Mouse (Mus musculus) thymus, adult 2 months (tissue): ENCODE results near the gene Igfbp1.

Source experiments
- CTCF ChIP-seq: fragments of 200-500 bp; IDR thresholded peaks from 2 replicates; pipeline ENCODE4 v1.5.1; 2012; ENCODE audit warnings: mild to moderate bottlenecking, control low read depth, low read length, moderate library complexity, borderline replicate concordance; ENCODE audit not compliant: control insufficient read depth, poor library complexity, insufficient read depth; ENCODE audit errors: extremely low read depth
- POLR2A ChIP-seq: fragments of 200-500 bp; IDR thresholded peaks from 2 replicates; pipeline ENCODE4 v1.6.1; 2012; ENCODE audit warnings: mild to moderate bottlenecking, low read length, control low read depth, moderate library complexity; ENCODE audit not compliant: control insufficient read depth, poor library complexity, insufficient read depth; ENCODE audit errors: extremely low read depth

GRCm38 (mm10) chr11:7234981-7235609 is 37.5 kb downstream of the Igfbp1 start:
- TF ChIP-seq CTCF (no peak), POLR2A (no peak)
